Mouse (Mus musculus): ENCODE results near the gene Atp2a1. TPM values are rescaled to one million over a fixed set of nuclear protein-coding genes. Genes with fewer than 3 reads are reported as not detected.

Atp2a1 gene
- total RNA-seq, 2 experiments from 2014 or later, result 189 to 579 TPM

GRCm38 (mm10) chr7:126472713-126473112 is 9.8 kb upstream of the Atp2a1 start:
- no peak for DNase-seq

- DNase-seq, result no peak
These were observed 9.4 kb upstream of the Atp2a1 start for GRCm38 (mm10) chr7:126472306-126472705.

GRCm38 (mm10) chr7:126471853-126472252 is 8.9 kb upstream of the Atp2a1 start:
- DNase-seq, result no peak

- DNase-seq, result no peak
These were observed 8.5 kb upstream of the Atp2a1 start for GRCm38 (mm10) chr7:126471361-126471760.

GRCm38 (mm10) chr7:126470077-126470476 is 7.2 kb upstream of the Atp2a1 start:
- no peak for DNase-seq

GRCm38 (mm10) chr7:126467834-126468627 is 5.1 kb upstream of the Atp2a1 start:
- DNase-seq, result no peak

GRCm38 (mm10) chr7:126467271-126467670 is 4.4 kb upstream of the Atp2a1 start:
- peak; percentile 70 for DNase-seq

- peak; percentile 56 for DNase-seq
These were observed 3.8 kb upstream of the Atp2a1 start for GRCm38 (mm10) chr7:126466707-126467106.

- DNase-seq, result no peak
These were observed 3.2 kb upstream of the Atp2a1 start for GRCm38 (mm10) chr7:126466116-126466515.

GRCm38 (mm10) chr7:126465246-126466030 is 2.5 kb upstream of the Atp2a1 start:
- peak; percentile 59 for DNase-seq

- DNase-seq, result peak; percentile 37
These were observed 1.9 kb upstream of the Atp2a1 start for GRCm38 (mm10) chr7:126464836-126465235.

GRCm38 (mm10) chr7:126464121-126464520 is 1.2 kb upstream of the Atp2a1 start:
- DNase-seq, result no peak

- no peak for DNase-seq
These were observed 639 bp upstream of the Atp2a1 start for GRCm38 (mm10) chr7:126463547-126463946.

- DNase-seq, result no peak
These were observed 1.3 kb downstream of the Atp2a1 start for GRCm38 (mm10) chr7:126461626-126462025.

- no peak for DNase-seq
These were observed 2.1 kb downstream of the Atp2a1 start for GRCm38 (mm10) chr7:126460623-126461399.

GRCm38 (mm10) chr7:126458844-126459618 is 3.9 kb downstream of the Atp2a1 start:
- DNase-seq, result no peak

GRCm38 (mm10) chr7:126458225-126458624 is 4.7 kb downstream of the Atp2a1 start:
- DNase-seq, result no peak

GRCm38 (mm10) chr7:126456382-126457266 is 6.3 kb downstream of the Atp2a1 start:
- DNase-seq, result no peak

GRCm38 (mm10) chr7:126455242-126455641 is 7.7 kb downstream of the Atp2a1 start:
- DNase-seq, result no peak

GRCm38 (mm10) chr7:126453861-126454260 is 9.0 kb downstream of the Atp2a1 start:
- DNase-seq, result no peak

GRCm38 (mm10) chr7:126452244-126452643 is 10.7 kb downstream of the Atp2a1 start:
- DNase-seq, result no peak
